Mouse (Mus musculus): ENCODE results near the gene Gpn2.

GRCm38 (mm10) chr4:133612416-133612815 is 28.3 kb downstream of the Gpn2 start:
- TF ChIP-seq EP300 (IDR thresholded peaks at IDR 0.05; ENCODE audit: low read depth) (no peak), CTCF (IDR thresholded peaks at IDR 0.05; ENCODE audit: low read depth) (peak; percentile 44)
